Mouse (Mus musculus) layer of hippocampus, postnatal 25 days (tissue): ENCODE results near the gene Wdr82. TPM values are rescaled to one million over a fixed set of nuclear protein-coding genes. Genes with fewer than 3 reads are reported as not detected.

Source experiments
- DNase-seq, 2 experiments: peaks; one replicate each; pipeline ENCODE4 v3.0.0; 2022; ENCODE audit warnings: mixed read lengths in 2 of 2, low spot score in 1 of 2; ENCODE audit errors: extremely low spot score in 1 of 2
- total RNA-seq, 2 experiments: library from RNA; stranded (reverse); gene quantifications; 2 replicates each; pipeline ENCODE4 v1.2.3; 2021

The Wdr82 gene
- total RNA-seq, 2 experiments from 2014 or later: 132 to 141 TPM

DNA sequence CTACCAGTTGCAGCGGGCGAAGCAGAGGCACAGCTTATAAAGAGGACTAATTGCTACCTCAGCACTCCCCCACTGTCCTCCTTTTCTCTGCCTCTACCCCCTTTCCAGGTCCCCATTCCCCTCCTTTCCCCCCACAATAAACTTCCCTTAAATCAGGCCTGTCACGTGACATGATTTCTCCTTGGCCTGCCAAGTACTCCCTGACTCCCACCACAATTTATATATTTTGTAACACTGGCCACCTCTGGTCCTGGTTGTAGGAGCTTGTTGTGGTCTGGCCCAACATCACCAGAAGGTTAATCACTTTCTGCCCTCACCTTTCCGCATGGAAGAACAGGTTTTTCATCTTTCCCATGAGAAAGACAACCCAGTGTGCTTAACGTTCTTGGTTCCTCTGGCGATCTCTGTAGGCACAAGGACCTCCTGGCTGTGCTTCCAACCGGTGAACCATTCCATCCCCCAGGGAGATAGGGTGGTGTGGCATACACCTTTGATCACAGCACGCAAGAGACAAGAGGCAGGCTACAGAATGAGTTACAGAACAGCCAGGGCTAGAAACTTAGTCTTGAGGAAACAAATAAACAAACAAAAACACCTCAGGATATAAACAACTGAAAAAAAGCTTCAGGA, 50.3 kb downstream of the Wdr82 start:
- no peak for DNase-seq

DNA sequence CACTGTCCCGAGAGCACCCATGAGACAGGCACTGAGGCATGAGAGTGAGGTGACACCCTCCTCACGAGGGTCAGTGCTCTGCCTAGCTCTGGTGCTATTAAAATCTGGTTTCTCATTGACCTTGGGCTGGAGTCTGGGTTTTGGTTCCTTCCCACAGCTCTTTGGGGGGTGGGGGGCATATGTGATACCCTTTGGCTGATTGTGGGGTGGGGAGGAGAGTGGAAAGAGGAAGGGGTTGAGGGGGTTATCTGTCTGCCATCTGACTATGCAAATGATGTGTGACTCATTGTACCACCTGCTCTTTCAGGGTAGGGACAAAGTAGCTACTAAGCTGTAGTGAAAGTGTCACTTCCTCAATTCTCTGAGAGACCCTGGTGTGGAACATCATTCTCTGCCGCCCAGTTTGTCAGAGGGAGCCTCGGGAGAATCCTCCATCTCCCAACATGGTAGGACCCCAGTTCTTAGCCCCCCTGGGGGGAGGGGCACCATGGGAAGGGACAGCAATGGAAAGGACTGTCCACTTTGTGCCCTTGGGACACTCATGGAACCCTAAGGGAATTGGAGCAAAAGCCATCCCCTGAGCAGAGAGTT, 51.6 kb downstream of the Wdr82 start, which contains the start of gene Tlr9:
Tlr9 (plus strand) TSS at position 338 of the 591 bp plus-strand sequence.
- no peak for DNase-seq

DNA sequence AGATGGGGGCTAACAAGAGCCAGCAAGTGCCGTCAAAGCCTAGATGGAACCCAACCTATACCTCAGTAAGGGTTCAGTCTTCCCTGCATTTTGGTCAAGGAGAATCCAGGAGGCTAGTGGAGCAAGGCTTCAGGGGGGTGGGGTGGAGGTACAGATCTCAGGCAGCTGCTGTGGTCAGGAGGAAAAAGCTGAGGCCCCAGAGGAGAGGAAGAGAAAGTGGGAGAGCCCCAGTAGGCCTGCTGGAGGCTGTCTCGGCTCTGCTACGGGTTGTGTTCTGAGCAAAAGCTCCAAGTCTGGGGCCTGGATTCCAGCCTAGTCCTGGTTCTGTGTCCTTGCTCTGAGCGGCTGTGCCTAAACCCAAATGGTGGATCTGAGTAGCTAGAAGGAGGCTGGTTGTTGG, 52.3 kb downstream of the Wdr82 start:
- DNase-seq: no peak

DNA sequence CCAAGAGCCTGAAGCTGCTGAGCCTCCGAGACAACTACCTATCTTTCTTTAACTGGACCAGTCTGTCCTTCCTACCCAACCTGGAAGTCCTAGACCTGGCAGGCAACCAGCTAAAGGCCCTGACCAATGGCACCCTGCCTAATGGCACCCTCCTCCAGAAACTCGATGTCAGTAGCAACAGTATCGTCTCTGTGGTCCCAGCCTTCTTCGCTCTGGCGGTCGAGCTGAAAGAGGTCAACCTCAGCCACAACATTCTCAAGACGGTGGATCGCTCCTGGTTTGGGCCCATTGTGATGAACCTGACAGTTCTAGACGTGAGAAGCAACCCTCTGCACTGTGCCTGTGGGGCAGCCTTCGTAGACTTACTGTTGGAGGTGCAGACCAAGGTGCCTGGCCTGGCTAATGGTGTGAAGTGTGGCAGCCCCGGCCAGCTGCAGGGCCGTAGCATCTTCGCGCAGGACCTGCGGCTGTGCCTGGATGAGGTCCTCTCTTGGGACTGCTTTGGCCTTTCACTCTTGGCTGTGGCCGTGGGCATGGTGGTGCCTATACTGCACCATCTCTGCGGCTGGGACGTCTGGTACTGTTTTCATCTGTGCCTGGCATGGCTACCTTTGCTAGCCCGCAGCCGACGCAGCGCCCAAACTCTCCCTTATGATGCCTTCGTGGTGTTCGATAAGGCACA, 54.9 kb downstream of the Wdr82 start:
- no peak for DNase-seq

DNA sequence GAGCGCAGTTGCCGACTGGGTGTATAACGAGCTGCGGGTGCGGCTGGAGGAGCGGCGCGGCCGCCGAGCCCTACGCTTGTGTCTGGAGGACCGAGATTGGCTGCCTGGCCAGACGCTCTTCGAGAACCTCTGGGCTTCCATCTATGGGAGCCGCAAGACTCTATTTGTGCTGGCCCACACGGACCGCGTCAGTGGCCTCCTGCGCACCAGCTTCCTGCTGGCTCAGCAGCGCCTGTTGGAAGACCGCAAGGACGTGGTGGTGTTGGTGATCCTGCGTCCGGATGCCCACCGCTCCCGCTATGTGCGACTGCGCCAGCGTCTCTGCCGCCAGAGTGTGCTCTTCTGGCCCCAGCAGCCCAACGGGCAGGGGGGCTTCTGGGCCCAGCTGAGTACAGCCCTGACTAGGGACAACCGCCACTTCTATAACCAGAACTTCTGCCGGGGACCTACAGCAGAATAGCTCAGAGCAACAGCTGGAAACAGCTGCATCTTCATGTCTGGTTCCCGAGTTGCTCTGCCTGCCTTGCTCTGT, 55.5 kb downstream of the Wdr82 start:
- no peak for DNase-seq

DNA sequence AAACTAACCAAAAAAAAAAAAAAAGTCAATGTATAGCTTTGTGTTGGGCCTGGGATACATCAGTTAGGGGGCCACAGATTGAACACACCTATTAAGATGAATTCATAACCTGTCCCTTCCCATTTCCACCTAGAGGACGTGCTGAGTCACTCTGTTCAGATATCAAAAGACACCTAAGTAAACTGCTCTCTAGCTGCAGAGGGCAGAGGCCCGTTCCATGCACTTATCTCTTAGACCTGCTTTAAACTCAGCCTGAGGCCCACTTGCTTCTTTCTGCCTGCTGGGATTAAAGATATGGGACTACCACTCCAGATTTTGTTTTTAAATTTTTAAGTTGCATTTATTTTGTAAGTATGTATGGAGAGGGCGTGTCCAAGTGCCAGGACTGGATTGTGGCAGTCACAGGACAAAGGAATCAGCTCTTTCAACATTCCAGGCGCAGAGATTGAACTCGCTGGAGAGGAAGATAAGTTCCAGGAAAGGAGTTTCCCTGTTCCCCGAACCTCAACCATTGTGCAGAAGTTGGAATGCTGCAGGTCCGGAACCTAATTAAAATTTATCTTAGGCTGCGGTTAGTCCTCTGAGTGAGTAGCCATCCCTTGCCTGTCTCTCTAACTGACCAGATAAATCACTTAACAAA, 57.2 kb downstream of the Wdr82 start:
- DNase-seq: no peak

DNA sequence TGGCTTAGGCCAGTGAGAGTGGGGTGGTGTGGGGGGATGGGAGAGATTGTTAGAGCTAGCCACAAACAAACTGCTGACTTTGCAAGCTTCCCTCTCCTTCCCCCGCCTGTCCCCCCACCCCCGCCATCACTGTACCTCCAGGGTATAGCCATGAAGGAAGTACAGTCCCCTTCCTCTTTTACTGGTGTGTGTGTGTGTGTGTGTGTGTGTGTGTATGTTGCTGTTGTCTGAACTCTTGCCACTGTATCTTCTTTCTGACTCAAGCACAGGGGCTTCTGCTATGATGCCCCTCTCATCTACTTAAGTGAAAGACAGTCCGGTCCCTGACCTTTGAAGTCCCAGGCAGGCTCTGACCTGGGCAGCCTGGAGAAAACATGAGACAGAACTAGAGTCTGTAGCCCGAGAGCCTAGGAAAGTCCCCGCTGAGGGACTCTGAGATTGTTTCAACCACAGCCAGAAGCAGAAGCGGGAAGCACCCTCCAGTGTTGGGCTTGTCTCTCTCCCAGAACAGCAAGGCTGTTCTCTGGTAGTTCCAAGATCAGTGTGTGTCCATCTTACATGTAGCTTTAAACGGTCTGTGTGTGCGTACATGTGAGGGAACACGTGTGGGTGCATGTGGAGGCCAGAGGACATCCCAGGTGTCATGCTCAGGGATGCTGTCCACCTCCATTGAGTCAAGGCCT, 59.5 kb downstream of the Wdr82 start:
- DNase-seq: no peak

DNA sequence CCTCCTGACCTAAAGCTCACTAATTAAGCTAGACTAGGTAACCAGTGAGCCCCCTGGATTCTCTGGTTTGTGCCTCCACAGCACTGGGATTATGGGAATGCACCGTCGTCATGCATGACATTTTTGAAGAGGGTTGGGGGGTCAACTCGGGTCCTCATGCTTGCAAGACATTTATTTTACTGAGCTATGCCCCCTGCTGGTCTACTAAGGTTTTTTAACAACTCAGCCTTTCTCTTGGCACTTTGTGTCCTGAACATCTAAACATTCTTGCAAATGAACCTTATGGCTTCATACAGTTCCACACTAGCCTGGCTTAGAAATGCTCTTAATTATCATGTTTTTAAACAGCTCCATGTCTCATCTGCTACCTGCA, 60.0 kb downstream of the Wdr82 start:
- no peak for DNase-seq

DNA sequence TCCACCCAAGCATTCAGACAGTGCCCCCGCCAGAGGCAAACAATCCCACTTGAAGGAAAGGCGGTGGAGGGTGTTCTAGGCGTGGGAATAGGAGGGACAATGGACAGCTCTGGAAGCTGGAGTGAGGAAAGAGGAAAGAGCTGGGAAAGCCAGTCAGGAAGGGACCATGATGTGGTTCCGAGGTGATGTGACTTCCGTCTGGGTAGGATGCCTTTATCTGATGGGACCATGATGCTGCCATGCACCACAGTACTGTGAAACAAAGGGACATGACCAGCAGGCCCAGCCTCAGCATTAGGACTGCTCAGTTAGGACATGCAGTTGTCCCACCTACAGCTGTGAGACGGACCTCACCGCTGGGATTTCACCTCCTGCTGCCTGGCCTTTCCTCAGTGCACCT, 60.5 kb downstream of the Wdr82 start:
- DNase-seq: no peak

DNA sequence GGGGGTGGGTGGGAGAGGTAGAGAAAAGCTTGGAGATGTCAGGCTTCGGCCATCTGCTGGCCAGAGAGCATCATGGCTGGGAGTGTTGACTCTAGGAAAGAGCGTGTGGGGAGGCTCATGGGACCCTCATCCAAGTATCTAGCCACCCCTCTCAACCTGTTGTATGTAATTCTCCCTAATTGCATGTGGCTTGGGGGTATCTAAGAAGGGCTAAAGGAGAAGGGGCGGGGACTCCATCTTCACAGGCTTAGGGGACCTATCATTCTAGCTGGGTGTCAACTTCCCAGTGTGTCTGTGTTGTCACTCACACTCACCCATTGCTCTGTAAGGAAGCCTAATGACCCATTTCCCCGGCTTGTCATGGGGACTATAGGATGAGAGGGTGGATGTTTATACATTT, 61.1 kb downstream of the Wdr82 start:
- DNase-seq: no peak

DNA sequence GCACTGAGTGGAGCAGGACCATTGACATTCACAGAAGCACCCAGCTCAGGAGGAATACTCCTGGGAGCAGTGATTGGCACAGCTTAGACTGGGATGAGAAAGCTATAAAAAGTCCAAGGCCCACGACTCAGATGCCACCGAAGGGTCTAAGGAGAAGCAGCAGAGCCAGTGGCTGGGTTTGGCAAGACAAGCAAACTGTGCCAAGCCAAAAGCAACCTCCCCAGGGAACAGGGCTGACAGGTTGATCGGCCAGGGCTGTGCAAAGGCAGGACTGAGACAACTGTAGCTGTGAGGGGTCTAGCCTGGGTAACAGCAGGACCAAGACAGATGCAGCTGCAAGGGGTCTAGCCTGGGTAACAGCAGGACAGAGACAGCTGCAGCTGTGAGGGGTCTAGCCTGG, 62.2 kb downstream of the Wdr82 start:
- no peak for DNase-seq

DNA sequence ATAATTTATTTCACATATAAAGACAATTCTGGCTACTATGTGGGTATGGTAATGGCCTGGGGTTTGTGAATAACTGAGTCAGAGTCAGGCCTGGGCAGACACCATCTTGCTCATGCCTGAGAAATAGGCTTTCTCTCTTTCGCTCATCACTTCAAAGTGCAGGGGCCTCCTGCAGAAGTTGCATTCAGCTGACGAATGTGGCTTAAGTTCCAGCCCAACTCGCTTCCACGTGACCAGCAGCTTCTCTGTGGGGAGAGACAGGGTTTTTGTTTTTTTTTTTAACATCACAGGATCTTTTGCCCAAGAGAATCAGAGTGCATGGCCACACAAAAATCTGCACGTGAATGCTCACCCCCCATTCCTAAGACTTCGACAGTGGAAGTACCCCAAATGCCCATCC, 63.2 kb downstream of the Wdr82 start:
- DNase-seq: no peak

DNA sequence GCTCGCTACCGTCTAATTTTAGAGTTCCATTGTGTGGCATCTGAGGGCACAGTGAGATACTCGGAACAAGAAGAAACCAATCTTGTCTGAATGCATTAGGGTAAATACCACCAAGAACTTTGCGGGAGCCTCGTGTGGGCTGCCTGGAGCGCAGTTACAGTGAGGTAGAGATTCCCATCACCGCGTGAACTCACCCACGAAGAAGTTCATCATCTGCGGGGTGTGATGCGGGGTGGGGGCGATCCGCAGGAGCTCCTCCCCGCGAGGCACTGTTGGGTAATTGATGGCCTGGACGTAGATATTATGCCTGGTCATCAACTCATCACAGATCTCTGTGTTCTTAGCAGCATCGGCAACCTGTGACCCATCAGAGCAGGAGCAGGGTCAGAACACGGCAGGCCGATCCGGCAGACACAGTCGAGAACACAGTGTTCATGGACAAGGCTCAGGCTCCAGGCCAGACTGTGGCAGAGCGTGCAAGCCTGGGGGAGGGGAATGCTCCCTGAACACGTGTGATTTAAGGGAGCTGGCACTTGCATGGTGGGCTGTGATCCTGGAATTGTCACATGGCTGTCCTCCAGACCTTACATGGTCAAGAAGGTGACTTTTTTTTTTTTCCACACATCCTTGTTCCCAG, 64.6 kb downstream of the Wdr82 start:
- no peak for DNase-seq

DNA sequence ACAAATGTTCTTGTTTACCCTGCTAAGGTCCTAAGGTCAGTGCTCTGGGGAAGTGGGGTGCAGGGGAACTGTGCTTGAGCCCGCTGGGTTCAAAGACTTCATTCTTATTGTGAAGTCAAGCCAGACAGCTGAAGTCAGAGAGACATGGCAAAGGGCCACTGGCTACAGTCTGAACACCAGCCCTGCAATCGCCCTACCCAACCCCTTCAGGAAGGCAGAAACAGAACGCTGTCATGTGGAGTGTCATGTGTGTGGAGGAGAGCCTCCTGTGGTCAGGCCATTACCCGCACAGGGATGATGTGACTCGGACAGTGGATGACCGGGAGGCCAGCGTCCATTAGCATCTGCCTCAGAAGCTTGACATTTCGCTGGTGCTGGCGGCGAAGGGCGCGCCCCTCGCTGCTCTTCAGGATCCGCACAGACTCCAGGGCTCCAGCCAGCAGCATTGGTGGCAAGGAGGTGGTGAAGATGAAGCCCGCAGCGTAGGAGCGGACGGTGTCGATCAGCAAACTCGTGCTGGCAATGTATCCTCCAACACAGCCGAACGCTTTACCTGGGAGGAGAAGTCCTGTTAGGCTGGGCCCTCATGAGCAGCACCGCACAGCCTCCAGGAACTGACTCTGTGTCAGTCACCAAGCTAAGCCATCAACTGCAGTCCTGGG, 65.6 kb downstream of the Wdr82 start:
- DNase-seq: no peak

DNA sequence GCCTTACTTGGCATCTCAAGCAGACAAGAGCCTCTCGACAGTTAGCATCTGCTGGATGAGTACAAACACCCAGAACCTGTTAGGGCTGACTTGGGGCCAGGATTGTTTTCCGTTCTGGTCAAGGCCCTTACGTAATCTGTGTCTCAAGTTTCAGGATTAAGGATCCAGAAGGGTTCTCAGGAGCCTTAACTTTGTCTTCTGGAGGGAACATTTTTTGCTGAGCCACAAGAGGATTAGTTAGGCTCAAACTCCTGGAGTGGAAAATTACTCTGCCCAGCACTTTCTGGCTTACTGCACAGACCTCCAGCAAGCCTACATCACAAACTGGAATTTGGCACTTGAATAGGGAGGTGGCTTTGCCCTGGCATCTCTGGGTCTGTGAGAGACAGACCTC, 66.1 kb downstream of the Wdr82 start:
- DNase-seq: no peak

DNA sequence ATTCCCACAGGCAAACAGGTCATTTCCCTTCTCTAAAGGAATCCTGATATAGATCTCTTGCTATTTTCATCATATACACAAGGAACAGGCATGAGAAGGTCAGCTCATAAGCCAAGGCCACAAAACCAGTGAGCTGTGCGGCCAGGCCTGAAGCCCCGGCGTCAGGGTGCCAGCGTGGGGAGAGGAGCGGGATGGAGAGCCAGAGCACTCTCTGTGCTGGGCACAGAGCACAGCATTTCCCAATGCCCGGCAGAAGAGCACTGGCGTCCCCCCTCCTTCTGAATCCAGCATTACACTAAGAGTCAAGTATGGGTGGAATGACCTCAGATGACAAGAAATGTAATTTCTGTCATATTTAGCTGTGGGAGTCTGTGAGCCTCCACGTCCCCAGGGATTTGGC, 66.7 kb downstream of the Wdr82 start:
- DNase-seq: no peak

DNA sequence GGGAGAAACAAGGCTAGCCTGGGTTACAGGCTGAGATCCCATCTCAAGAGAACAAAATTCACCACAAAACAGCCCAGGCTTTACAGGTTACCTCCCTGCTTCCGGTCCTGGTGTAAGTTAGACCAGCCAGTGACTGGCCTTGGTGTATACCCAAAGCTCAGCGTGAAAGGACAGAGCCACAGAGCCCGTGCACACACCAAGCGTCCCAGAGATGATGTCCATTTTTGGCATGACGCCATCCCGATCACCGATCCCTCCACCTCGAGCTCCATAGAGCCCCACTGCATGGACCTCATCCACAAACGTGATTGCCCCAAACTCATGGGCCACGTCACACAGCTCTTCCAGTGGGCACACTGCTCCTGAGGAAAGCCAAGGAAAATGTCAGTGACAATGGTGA, 67.2 kb downstream of the Wdr82 start:
- no peak for DNase-seq
